Mouse (Mus musculus): ENCODE measurements around the gene A630089N07Rik.
"Not testable (repeated sequence)": the region's sequence is repeated elsewhere in the genome, so short reads cannot be mapped to it uniquely, and the experiment has no call there.

GRCm38 (mm10) chr16:98081550-98081888, 731 bp downstream of the A630089N07Rik start:
- TF ChIP-seq E2F4 (IDR thresholded peaks at IDR 0.05; ENCODE audit: insufficient replicate concordance, low read depth, low read length); KAT2A (IDR thresholded peaks at IDR 0.05; ENCODE audit: insufficient replicate concordance, low read length); JUND (conservative IDR thresholded peaks at IDR 0.05; ENCODE audit: low read depth, low read length); POLR2A (IDR thresholded peaks at IDR 0.05; ENCODE audit: low read depth, low read length); EP300 (IDR thresholded peaks at IDR 0.05; ENCODE audit: low read length); CTCF (conservative IDR thresholded peaks at IDR 0.05 in 1 of 2, IDR thresholded peaks at IDR 0.05 in 1 of 2; ENCODE audit: low read depth in 2 of 2, low read length in 2 of 2); CHD1 (IDR thresholded peaks at IDR 0.05; ENCODE audit: low read depth, low read length); GABPA (IDR thresholded peaks at IDR 0.05; ENCODE audit: insufficient replicate concordance, low read depth, low read length); ZKSCAN1 (IDR thresholded peaks at IDR 0.05; ENCODE audit: borderline replicate concordance, low read depth, low read length): not testable (repeated sequence)

All from CH12.LX (cell line).